Mouse (Mus musculus) neural tube, embryonic 15.5 days (tissue): ENCODE results near the gene Rnase13. TPM values are rescaled to one million over a fixed set of nuclear protein-coding genes. Genes with fewer than 3 reads are reported as not detected.

Experiments
- ATAC-seq: fragments of 200-750 bp; cut with Nextera tagmentation; 2 replicates; pipeline ENCODE4 v1.8.0; 2017; ENCODE audit warnings: mild to moderate bottlenecking, moderate TSS enrichment, moderate library complexity; ENCODE audit not compliant: low FRiP score
- H3K27ac ChIP-seq: fragments of 300-500 bp; sonication (generic); replicated peaks from 2 replicates; pipeline ENCODE4 v1.5.1; 2015; ENCODE audit warnings: mild to moderate bottlenecking, inconsistent platforms
- H3K27me3 ChIP-seq: fragments of 300-500 bp; sonication (generic); replicated peaks from 2 replicates; pipeline ENCODE4 v1.6.1; 2015; ENCODE audit warnings: inconsistent platforms
- H3K36me3 ChIP-seq: fragments of 300-500 bp; sonication (generic); 2 replicates; pipeline ENCODE4 v1.6.1; 2015; ENCODE audit warnings: inconsistent platforms
- H3K4me1 ChIP-seq: fragments of 300-500 bp; sonication (generic); 2 replicates; pipeline ENCODE4 v1.6.1; 2015; ENCODE audit warnings: inconsistent platforms
- H3K4me2 ChIP-seq: fragments of 300-500 bp; sonication (generic); 2 replicates; pipeline ENCODE4 v1.6.1; 2015; ENCODE audit warnings: inconsistent platforms, mild to moderate bottlenecking, moderate library complexity
- H3K4me3 ChIP-seq: fragments of 300-500 bp; sonication (generic); replicated peaks from 2 replicates; pipeline ENCODE4 v1.5.1; 2015; ENCODE audit warnings: mild to moderate bottlenecking, inconsistent platforms
- H3K9ac ChIP-seq: fragments of 300-500 bp; sonication (generic); replicated peaks from 2 replicates; pipeline ENCODE4 v1.6.1; 2015; ENCODE audit warnings: mild to moderate bottlenecking, inconsistent platforms
- H3K9me3 ChIP-seq: fragments of 300-500 bp; sonication (generic); replicated peaks from 2 replicates; pipeline ENCODE4 v1.6.1; 2016; ENCODE audit warnings: inconsistent platforms
- WGBS: fragments of 180-500 bp; shearing (Covaris S2); methylation state at CpG from one replicate; pipeline ENCODE4 v1.1.7; 2015; ENCODE audit warnings: mixed read lengths; 5-methylcytosine and 5-hydroxymethylcytosine counted together
- polyA plus RNA-seq: library from polyadenylated mRNA; unstranded; fragments of >200 nt; fragmentation: Nextera tagmentation; extraction: Ambion mirVana; gene quantifications from 2 replicates; pipeline ENCODE4 v1.2.1, GENCODE M21; 2015

Rnase13 gene
- polyA plus RNA-seq, 1 experiment from 2014 or later: not detected

DNA sequence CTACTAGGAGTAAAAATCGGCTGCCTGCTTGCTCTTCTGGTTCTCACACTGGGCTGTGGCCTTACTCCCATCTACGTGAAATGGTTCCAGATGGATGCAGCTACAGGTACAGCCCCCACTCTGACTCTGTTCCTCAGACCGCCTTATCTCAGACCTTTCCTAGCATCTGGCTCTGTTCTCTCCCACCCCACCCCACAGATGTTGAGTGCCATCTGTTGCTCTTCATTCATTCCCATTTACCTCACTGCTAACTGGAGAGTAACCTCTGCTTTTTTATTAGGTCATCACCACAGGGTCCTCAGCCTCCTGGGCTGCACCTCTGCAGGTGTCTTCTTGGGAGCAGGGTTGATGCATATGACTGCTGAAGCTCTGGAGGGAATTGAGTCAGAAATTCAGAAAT is 28.8 kb downstream of the Rnase13 start:
- H3K9ac ChIP-seq: no peak overlapping the region
- H3K4me3 ChIP-seq: no peak overlapping the region
- H3K27me3 ChIP-seq: no peaks in the 10 kb centered on the region
- peaks cover 65% of the 10 kb centered on the region for H3K36me3 ChIP-seq
- H3K9me3 ChIP-seq: no peaks in the 10 kb centered on the region
- 70% methylated on average over 3 of the region's 3 CpGs for WGBS
- H3K4me2 ChIP-seq: no peak overlapping the region
- no peaks in the 10 kb centered on the region for H3K4me1 ChIP-seq
- no peak overlapping the region for H3K27ac ChIP-seq
- 0 out of 2 replicates have a peak, but pooled peaks have one; percentile 40 for ATAC-seq

DNA sequence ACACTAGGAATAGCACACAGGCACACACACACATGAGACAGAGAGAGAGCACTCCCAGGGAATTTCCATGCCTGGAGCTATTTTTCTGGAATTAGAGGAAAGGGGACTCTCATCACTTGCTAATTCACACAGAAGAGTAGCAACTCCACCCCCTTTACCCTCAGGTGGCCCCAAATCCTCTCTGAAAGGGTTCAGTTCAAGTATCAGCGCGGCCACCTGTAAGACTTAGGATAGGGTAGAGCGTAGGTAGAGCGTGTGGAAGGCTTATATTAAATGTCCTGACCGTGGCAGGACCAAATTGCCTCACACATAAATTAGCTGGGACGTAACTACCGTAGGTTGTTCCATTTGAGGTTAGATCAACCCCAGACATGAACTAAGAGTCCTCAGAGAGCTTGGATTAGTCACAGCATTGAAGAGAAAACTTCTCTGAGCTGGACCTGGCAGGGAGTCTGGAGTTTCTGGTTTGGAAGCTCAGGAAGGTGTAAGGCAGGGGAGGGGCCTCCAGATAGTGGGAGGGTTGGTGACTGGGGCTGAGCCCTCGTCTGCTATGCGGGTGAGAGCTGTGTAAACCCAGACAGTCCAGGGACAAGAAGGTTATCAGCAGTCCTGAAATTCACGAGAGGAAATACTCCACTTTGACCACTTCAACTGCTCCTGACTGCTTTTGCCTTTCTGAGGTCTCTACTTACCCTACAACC is 29.3 kb downstream of the Rnase13 start:
- Histone ChIP-seq H3K36me3 (peaks cover 71% of the 10 kb centered on the region), H3K9me3 (no peaks in the 10 kb centered on the region), H3K9ac (no peak overlapping the region), H3K4me1 (no peaks in the 10 kb centered on the region), H3K27ac (no peak overlapping the region), H3K4me3 (no peak overlapping the region), H3K4me2 (no peak overlapping the region), H3K27me3 (no peaks in the 10 kb centered on the region)
- WGBS: 44% methylated on average over 10 of the region's 10 CpGs
- ATAC-seq: peak; percentile 27; the same call in 1 of the 2 replicates

GRCm38 (mm10) chr14:51892191-51892939 is 30.2 kb downstream of the Rnase13 start, which contains the start of gene Slc39a2:
Gene Slc39a2 (plus strand): TSS chr14:51892889.
- 92% methylated on average over 9 of the region's 9 CpGs for WGBS
- H3K27me3 ChIP-seq: no peaks in the 10 kb centered on the region
- H3K4me2 ChIP-seq: no peak within 1 kb of the TSS
- H3K9ac ChIP-seq: no peak within 1 kb of the TSS
- no peaks in the 10 kb centered on the region for H3K9me3 ChIP-seq
- no peaks in the 10 kb centered on the region for H3K4me1 ChIP-seq
- H3K27ac ChIP-seq: no peak within 1 kb of the TSS
- no peak within 1 kb of the TSS for H3K4me3 ChIP-seq
- no peak for ATAC-seq
- H3K36me3 ChIP-seq: peaks cover 79% of the 10 kb centered on the region

GRCm38 (mm10) chr14:51889833-51890232 is 32.7 kb downstream of the Rnase13 start:
- no peak overlapping the region for H3K9ac ChIP-seq
- peaks cover 18% of the 10 kb centered on the region for H3K4me1 ChIP-seq
- H3K9me3 ChIP-seq: no peaks in the 10 kb centered on the region
- H3K36me3 ChIP-seq: peaks cover 75% of the 10 kb centered on the region
- H3K27me3 ChIP-seq: no peaks in the 10 kb centered on the region
- no peak overlapping the region for H3K27ac ChIP-seq
- no peak for ATAC-seq
- no peak overlapping the region for H3K4me2 ChIP-seq
- H3K4me3 ChIP-seq: no peak overlapping the region
- WGBS: 91% methylated on average over 6 of the region's 6 CpGs

- ATAC-seq: no peak
- peak overlapping the region; percentile 77 for H3K4me2 ChIP-seq
- H3K27ac ChIP-seq: no peak overlapping the region
- no peaks in the 10 kb centered on the region for H3K9me3 ChIP-seq
- peak overlapping the region; percentile 76 for H3K4me3 ChIP-seq
- peaks cover 18% of the 10 kb centered on the region for H3K4me1 ChIP-seq
- no peak overlapping the region for H3K9ac ChIP-seq
- H3K27me3 ChIP-seq: no peaks in the 10 kb centered on the region
- 53% methylated on average over 6 of the region's 6 CpGs for WGBS
- H3K36me3 ChIP-seq: peaks cover 44% of the 10 kb centered on the region
These were observed 36.5 kb downstream of the Rnase13 start for GRCm38 (mm10) chr14:51886051-51886450.

DNA sequence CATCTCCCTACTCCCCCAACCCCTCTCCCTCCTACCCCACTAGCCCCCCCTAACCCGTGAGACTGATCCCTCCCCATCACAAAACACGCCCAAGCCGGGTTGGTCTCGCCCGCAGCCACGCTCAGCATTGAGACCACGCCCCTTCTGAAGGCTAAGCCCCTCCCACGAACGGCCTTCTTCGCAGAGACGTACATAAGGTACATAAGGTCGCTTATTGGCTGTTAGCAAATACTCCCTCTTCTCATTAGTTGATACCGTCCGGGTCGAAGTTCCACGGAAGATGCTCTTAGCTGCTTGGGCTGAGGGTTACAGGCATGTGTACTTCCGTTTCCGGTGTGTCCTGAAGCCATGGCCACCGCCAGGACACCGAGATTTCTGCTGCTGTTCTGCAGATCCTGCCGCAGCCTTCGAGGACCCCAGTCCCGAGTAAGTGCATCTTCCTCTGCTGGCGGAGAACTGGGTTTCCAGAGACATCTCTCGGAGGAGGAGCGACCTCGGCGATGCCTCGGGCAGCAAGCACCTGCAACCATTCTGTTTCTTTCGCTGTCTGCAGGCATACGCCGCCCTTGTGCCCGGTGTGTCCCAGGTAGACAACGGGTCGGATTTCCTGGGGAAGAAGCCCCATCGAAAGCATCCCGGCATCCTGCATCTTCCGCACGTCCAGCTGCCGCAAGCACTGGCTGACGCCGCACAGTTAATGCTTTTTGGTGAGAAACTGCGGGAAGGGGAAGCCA is 37.8 kb downstream of the Rnase13 start, which contains the start of gene Mettl17:
Mettl17 (plus strand) TSS at position 245 of the 734 bp plus-strand sequence.
- H3K27me3 ChIP-seq: no peaks in the 10 kb centered on the region
- peak within 1 kb of the TSS; percentile 77 for H3K4me2 ChIP-seq
- H3K9me3 ChIP-seq: no peaks in the 10 kb centered on the region
- H3K27ac ChIP-seq: peak within 1 kb of the TSS; percentile 85
- peak within 1 kb of the TSS; percentile 76 for H3K4me3 ChIP-seq
- WGBS: under 1% methylated on average over 43 of the region's 43 CpGs
- ATAC-seq: peak; percentile 98
- peaks cover 18% of the 10 kb centered on the region for H3K4me1 ChIP-seq
- peak within 1 kb of the TSS; percentile 73 for H3K9ac ChIP-seq
- peaks cover 32% of the 10 kb centered on the region for H3K36me3 ChIP-seq

- peak overlapping the region; percentile 85 for H3K27ac ChIP-seq
- H3K27me3 ChIP-seq: no peaks in the 10 kb centered on the region
- H3K4me3 ChIP-seq: peak overlapping the region; percentile 76
- H3K36me3 ChIP-seq: peaks cover 25% of the 10 kb centered on the region
- WGBS: 1% methylated on average over 14 of the region's 14 CpGs
- ATAC-seq: peak; percentile 60
- peaks cover 18% of the 10 kb centered on the region for H3K4me1 ChIP-seq
- no peaks in the 10 kb centered on the region for H3K9me3 ChIP-seq
- H3K9ac ChIP-seq: peak overlapping the region; percentile 32
- peak overlapping the region; percentile 77 for H3K4me2 ChIP-seq
These were observed 38.5 kb downstream of the Rnase13 start for GRCm38 (mm10) chr14:51884031-51884544.

DNA sequence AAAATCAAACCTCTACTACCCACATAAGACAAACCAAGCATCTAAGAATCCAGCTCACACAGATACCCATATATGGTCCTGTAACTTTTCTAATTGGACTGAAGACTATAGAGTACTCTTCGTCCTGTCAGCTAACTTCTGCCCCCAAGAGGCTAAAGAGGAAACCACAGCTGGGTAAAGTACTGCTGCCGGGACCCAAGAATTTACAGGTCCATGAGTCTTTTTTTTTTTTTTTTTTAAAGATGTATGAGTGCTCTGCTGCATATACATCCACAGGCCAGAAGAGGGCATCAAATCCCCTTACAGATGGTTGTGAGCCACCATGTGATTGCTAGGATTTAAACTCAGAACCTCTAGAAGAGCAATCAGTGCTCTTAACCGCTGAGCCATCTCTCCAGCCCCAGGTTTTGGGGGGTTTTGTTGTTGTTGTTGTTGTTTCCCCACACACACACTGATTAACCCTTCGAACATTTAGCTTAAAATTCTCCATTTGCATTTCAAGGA is 39.0 kb downstream of the Rnase13 start:
- H3K27me3 ChIP-seq: no peaks in the 10 kb centered on the region
- H3K36me3 ChIP-seq: peaks cover 20% of the 10 kb centered on the region
- peaks cover 18% of the 10 kb centered on the region for H3K4me1 ChIP-seq
- no peak overlapping the region; the same call in 1 of the 2 replicates for H3K9ac ChIP-seq
- ATAC-seq: peak; percentile 52
- 2% methylated on average over 4 of the region's 4 CpGs for WGBS
- peak overlapping the region; percentile 77 for H3K4me2 ChIP-seq
- H3K4me3 ChIP-seq: peak overlapping the region; percentile 76
- no peaks in the 10 kb centered on the region for H3K9me3 ChIP-seq
- peak overlapping the region; percentile 85 for H3K27ac ChIP-seq

DNA sequence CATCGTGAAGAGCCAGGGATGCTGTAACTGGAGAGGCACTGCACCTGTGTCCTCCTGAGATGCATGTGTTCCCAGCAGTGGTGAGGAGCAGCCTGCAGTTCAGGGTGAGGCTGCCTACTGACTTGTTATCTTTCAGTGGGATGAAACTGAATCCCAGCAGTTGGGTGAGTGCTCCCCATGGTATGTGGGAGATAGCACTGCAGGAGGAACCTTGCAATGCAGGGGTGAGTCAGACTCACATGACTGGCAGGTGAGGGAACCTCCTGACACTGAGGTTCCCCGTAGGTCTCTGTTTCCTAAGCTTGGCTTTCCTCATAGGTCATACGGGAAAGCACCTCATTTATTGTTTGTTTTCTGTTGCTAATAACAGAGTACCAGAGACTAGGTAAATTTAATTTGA is 45.1 kb downstream of the Rnase13 start:
- Histone ChIP-seq H3K27ac (no peak overlapping the region), H3K9me3 (no peaks in the 10 kb centered on the region), H3K4me3 (no peak overlapping the region), H3K9ac (no peak overlapping the region), H3K4me2 (no peak overlapping the region), H3K27me3 (no peaks in the 10 kb centered on the region), H3K4me1 (no peaks in the 10 kb centered on the region), H3K36me3 (no peaks in the 10 kb centered on the region)
- ATAC-seq: no peak
- 83% methylated on average over 3 of the region's 3 CpGs for WGBS

GRCm38 (mm10) chr14:51871741-51872140 is 50.8 kb downstream of the Rnase13 start:
- 81% methylated on average over 9 of the region's 9 CpGs for WGBS
- Histone ChIP-seq H3K4me3 (no peak overlapping the region), H3K9ac (no peak overlapping the region), H3K27ac (no peak overlapping the region), H3K9me3 (no peaks in the 10 kb centered on the region), H3K27me3 (no peaks in the 10 kb centered on the region), H3K4me2 (no peak overlapping the region), H3K4me1 (no peaks in the 10 kb centered on the region), H3K36me3 (no peaks in the 10 kb centered on the region)
- ATAC-seq: no peak
